Mouse (Mus musculus) CD4-positive naive resting alpha-beta T cell, adult 76 days (primary cell): ENCODE measurements around the gene Vmn1r32. TPM values are rescaled to one million over a fixed set of nuclear protein-coding genes. Genes with fewer than 3 reads are reported as not detected.

Experiments
- total RNA-seq: library from RNA; stranded (reverse); gene quantifications from one replicate; pipeline ENCODE4 v1.2.4, GENCODE M21; 2023

Gene Vmn1r32
- total RNA-seq: not detected

DNA sequence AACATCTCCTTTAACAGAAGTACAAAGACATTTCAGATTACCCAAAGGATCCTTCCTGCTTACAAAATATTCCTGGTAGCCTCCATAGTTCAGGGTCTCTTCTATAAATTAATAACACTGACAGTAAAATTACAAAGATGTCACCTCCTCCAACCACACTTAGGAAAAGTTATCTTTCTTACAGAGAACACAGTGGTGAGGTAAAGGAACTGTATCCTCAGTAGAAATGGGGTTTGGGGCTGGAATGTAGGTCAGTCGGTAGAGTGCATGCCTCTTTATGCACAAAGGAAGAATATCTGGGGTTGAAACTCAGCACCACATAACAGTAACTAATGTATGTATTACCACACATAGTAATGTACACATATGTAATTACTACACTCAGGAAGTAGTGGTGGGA, at the start of gene Vmn1r32:
TSS of gene Vmn1r32 (minus strand) at position 101 of the 400 bp plus-strand sequence.

DNA sequence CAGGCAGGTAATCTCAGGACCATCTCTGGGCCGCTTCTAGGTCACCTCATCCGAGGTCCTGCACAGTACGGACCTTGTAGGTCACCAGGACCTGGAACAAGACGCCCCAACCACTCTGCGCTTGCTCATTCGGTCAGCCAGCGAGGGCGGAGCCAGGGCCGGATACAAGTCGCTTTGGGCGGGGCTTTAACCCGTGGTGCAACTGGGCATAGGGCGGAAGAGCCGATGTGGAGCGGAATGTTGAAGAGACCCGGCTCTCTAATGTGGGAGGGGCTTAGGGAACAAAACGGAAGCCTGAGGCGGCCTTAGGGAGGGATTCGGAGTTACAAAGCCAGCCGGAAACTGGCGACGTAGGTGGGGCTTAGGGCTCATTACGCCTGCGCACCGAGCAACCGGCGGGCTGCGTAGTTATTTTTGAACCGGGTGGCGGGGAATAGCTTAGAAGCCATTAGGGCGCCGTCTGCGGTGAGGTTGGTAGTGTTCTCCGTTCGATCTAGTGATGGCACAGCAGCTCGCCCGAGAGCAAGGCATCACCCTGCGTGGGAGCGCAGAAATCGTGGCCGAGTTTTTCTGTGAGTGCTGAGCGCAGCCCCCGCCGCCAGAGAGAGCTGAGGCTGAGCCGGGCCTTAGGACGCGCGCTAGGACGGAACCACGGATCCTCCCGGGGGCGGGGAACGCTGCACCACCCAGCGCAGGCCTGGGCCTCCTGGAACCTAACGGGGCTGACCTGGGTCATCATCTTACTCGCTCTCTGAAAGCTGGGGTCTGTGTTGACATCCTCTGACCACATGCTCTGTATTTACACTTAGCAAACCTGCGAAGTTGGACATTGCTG, 24.7 kb downstream of the Vmn1r32 start, which contains the start of gene Mad2l1:
TSS of gene Mad2l1 (plus strand) at position 363 of the 835 bp plus-strand sequence.

Other genes with a start within 250 kb of the Vmn1r32 start
- gene Mad2l1, start 24.7 kb downstream of the Vmn1r32 start, total RNA-seq: 12.5 TPM
- gene Vmn1r33, start 58.2 kb upstream of the Vmn1r32 start, total RNA-seq: not detected
- not detected for gene Vmn1r34, start 83.8 kb upstream of the Vmn1r32 start, total RNA-seq
- gene Vmn1r35, start 125.8 kb upstream of the Vmn1r32 start, total RNA-seq: not detected
- gene Vmn1r36, start 159.1 kb upstream of the Vmn1r32 start, total RNA-seq: not detected
- gene Vmn1r37, start 169.3 kb upstream of the Vmn1r32 start, total RNA-seq: not detected
- not detected for gene Vmn1r38, start 222.5 kb upstream of the Vmn1r32 start, total RNA-seq